Mouse (Mus musculus) hindbrain, embryonic 15.5 days (tissue): Measurements from ENCODE around the gene Plpp4. TPM values are rescaled to one million over a fixed set of nuclear protein-coding genes. Genes with fewer than 3 reads are reported as not detected.
A peak's percentile ranks its signal among the peaks of the same experiment; 100 is the strongest.

Experiments
- ATAC-seq: fragments of 200-750 bp; cut with Nextera tagmentation; 2 replicates; pipeline ENCODE4 v1.8.0; 2017; ENCODE audit warnings: low read depth, moderate number of reproducible peaks, moderate TSS enrichment; ENCODE audit not compliant: low FRiP score
- H3K27ac ChIP-seq: fragments of 300-500 bp; sonication (generic); replicated peaks from 2 replicates; pipeline ENCODE4 v1.5.1; 2015; ENCODE audit warnings: mild to moderate bottlenecking, inconsistent platforms
- H3K27me3 ChIP-seq: fragments of 300-500 bp; sonication (generic); 2 replicates; pipeline ENCODE4 v1.6.1; 2015; ENCODE audit warnings: control low read depth, inconsistent platforms
- H3K36me3 ChIP-seq: fragments of 300-500 bp; sonication (generic); 2 replicates; pipeline ENCODE4 v1.6.1; 2015; ENCODE audit warnings: control low read depth, inconsistent platforms
- H3K4me1 ChIP-seq: fragments of 300-500 bp; sonication (generic); replicated peaks from 2 replicates; pipeline ENCODE4 v1.6.1; 2015; ENCODE audit warnings: control low read depth, inconsistent platforms
- H3K4me2 ChIP-seq: fragments of 300-500 bp; sonication (generic); 2 replicates; pipeline ENCODE4 v1.6.1; 2015; ENCODE audit warnings: moderate library complexity, mild to moderate bottlenecking, inconsistent platforms
- H3K4me3 ChIP-seq: fragments of 300-500 bp; sonication (generic); 2 replicates; pipeline ENCODE4 v1.5.1; 2015; ENCODE audit warnings: mild to moderate bottlenecking, inconsistent platforms
- H3K9ac ChIP-seq: fragments of 300-500 bp; sonication (generic); 2 replicates; pipeline ENCODE4 v1.6.1; 2015; ENCODE audit warnings: inconsistent platforms
- H3K9me3 ChIP-seq: fragments of 300-500 bp; sonication (generic); 2 replicates; pipeline ENCODE4 v1.6.1; 2016; ENCODE audit warnings: control low read depth, inconsistent platforms
- WGBS: fragments of 180-500 bp; shearing (Covaris S2); methylation state at CpG from one replicate; pipeline ENCODE4 v1.1.7; 2015; 5-methylcytosine and 5-hydroxymethylcytosine counted together
- polyA plus RNA-seq: library from polyadenylated mRNA; unstranded; fragments of >200 nt; fragmentation: Nextera tagmentation; extraction: Ambion mirVana; gene quantifications from 2 replicates; pipeline ENCODE4 v1.2.1, GENCODE M21; 2015

Gene Plpp4
- polyA plus RNA-seq, 1 experiment from 2014 or later, result 13.8 TPM

DNA sequence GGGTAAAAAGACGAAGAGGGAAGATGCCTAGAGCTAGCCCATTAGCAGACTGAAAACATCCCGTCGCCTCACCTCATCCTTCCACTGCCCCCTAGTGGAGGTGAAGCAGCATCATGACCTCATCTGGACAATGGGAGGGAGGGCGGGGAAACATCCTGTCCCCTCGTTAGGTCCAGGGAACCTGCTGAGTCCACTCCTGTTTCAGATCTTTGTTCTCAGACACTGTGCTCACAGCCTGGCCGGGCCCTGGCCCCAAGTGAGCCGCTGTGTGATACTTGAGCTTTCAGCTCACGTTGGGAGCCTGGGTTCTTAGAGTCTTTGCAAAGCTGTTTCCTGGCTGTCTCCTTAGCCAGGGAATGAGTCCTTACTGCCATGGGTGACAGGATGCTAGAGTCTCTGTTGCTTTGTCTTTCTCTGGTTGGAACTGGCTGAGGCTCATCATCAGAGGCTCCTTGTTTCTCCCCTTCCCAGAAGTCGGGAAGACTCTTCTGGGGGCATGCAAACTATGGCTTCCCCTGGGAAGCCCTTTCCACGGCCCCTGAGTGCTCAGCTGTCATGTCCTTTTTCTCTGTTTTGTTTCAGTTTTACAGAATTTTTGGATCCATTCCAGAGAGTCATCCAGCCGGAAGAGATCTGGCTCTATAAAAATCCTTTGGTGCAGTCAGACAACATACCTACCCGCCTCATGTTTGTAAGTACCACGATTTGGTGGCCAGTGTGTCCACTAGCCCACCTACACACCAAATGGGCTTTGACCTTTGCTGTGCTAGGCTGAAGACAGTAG is 50.4 kb downstream of the Plpp4 start:
- Histone ChIP-seq H3K9me3 (no peaks in the 10 kb centered on the region), H3K27me3 (no peaks in the 10 kb centered on the region), H3K4me1 (no peaks in the 10 kb centered on the region), H3K36me3 (no peaks in the 10 kb centered on the region), H3K4me2 (no peak overlapping the region), H3K4me3 (no peak overlapping the region), H3K9ac (no peak overlapping the region), H3K27ac (no peak overlapping the region)
- WGBS, result 24% methylated on average over 13 of the region's 13 CpGs
- ATAC-seq, result peak; percentile 30; the same call in 1 of the 2 replicates

- H3K27me3 ChIP-seq, result no peaks in the 10 kb centered on the region
- H3K27ac ChIP-seq, result no peak overlapping the region
- ATAC-seq, result no peak
- no peaks in the 10 kb centered on the region for H3K9me3 ChIP-seq
- H3K4me3 ChIP-seq, result no peak overlapping the region
- no peak overlapping the region for H3K9ac ChIP-seq
- no peaks in the 10 kb centered on the region for H3K36me3 ChIP-seq
- WGBS, result 62% methylated on average over 6 of the region's 6 CpGs
- H3K4me2 ChIP-seq, result no peak overlapping the region
- no peaks in the 10 kb centered on the region for H3K4me1 ChIP-seq
These were observed 51.8 kb downstream of the Plpp4 start for GRCm38 (mm10) chr7:129308661-129309060.

- no peaks in the 10 kb centered on the region for H3K4me1 ChIP-seq
- no peak for ATAC-seq
- 65% methylated on average over 6 of the region's 6 CpGs for WGBS
- no peak overlapping the region for H3K4me2 ChIP-seq
- no peak overlapping the region for H3K4me3 ChIP-seq
- H3K27me3 ChIP-seq, result no peaks in the 10 kb centered on the region
- no peaks in the 10 kb centered on the region for H3K9me3 ChIP-seq
- no peaks in the 10 kb centered on the region for H3K36me3 ChIP-seq
- H3K27ac ChIP-seq, result no peak overlapping the region
- no peak overlapping the region for H3K9ac ChIP-seq
These were observed 55.7 kb downstream of the Plpp4 start for GRCm38 (mm10) chr7:129312521-129312920.

- no peak overlapping the region for H3K27ac ChIP-seq
- WGBS, result 56% methylated on average over 2 of the region's 2 CpGs
These were observed 57.1 kb downstream of the Plpp4 start for GRCm38 (mm10) chr7:129313969-129314368.

GRCm38 (mm10) chr7:129340096-129340495 is 83.3 kb downstream of the Plpp4 start:
- H3K4me3 ChIP-seq, result no peak overlapping the region
- no peak for ATAC-seq
- no peak overlapping the region for H3K9ac ChIP-seq
- H3K4me2 ChIP-seq, result no peak overlapping the region
- no peaks in the 10 kb centered on the region for H3K4me1 ChIP-seq
- H3K27me3 ChIP-seq, result no peaks in the 10 kb centered on the region
- H3K9me3 ChIP-seq, result 0 out of 2 replicates have a peak, but pooled peaks cover 3% of the 10 kb centered on the region
- H3K36me3 ChIP-seq, result no peaks in the 10 kb centered on the region
- H3K27ac ChIP-seq, result no peak overlapping the region
- WGBS, result 92% methylated on average over 3 of the region's 3 CpGs

More at GRCm38 (mm10) chr7:129313969-129314368, 57.1 kb downstream of the Plpp4 start:
- H3K4me2 ChIP-seq, result no peak overlapping the region
- no peaks in the 10 kb centered on the region for H3K4me1 ChIP-seq
- no peaks in the 10 kb centered on the region for H3K27me3 ChIP-seq
- H3K4me3 ChIP-seq, result no peak overlapping the region
- H3K9me3 ChIP-seq, result no peaks in the 10 kb centered on the region
- no peak for ATAC-seq
- no peak overlapping the region for H3K9ac ChIP-seq
- H3K36me3 ChIP-seq, result no peaks in the 10 kb centered on the region

GRCm38 (mm10) chr7:129355561-129355960 is 98.7 kb downstream of the Plpp4 start:
- no peak overlapping the region for H3K4me3 ChIP-seq
- no peak overlapping the region for H3K4me2 ChIP-seq
- no peak overlapping the region for H3K9ac ChIP-seq
- H3K36me3 ChIP-seq, result no peaks in the 10 kb centered on the region
- H3K4me1 ChIP-seq, result no peaks in the 10 kb centered on the region
- no peak overlapping the region for H3K27ac ChIP-seq
- 90% methylated on average over 2 of the region's 2 CpGs for WGBS
- no peaks in the 10 kb centered on the region for H3K9me3 ChIP-seq
- no peak for ATAC-seq
- no peaks in the 10 kb centered on the region for H3K27me3 ChIP-seq

GRCm38 (mm10) chr7:129375306-129375705 is 118.5 kb downstream of the Plpp4 start:
- no peaks in the 10 kb centered on the region for H3K36me3 ChIP-seq
- 97% methylated on average over 1 of the region's 1 CpGs for WGBS
- no peaks in the 10 kb centered on the region for H3K9me3 ChIP-seq
- no peaks in the 10 kb centered on the region for H3K27me3 ChIP-seq
- H3K27ac ChIP-seq, result no peak overlapping the region
- no peak overlapping the region for H3K4me2 ChIP-seq
- ATAC-seq, result no peak
- no peaks in the 10 kb centered on the region for H3K4me1 ChIP-seq
- no peak overlapping the region for H3K9ac ChIP-seq
- no peak overlapping the region for H3K4me3 ChIP-seq

- 75% methylated on average over 3 of the region's 3 CpGs for WGBS
- no peak overlapping the region for H3K27ac ChIP-seq
- H3K9me3 ChIP-seq, result no peaks in the 10 kb centered on the region
- no peak overlapping the region for H3K4me3 ChIP-seq
- H3K27me3 ChIP-seq, result peaks cover 8% of the 10 kb centered on the region; the same call in 1 of the 2 replicates
- H3K9ac ChIP-seq, result no peak overlapping the region
- no peak for ATAC-seq
- H3K4me2 ChIP-seq, result no peak overlapping the region
- no peaks in the 10 kb centered on the region for H3K4me1 ChIP-seq
- H3K36me3 ChIP-seq, result no peaks in the 10 kb centered on the region
These were observed 128.3 kb downstream of the Plpp4 start for GRCm38 (mm10) chr7:129385149-129385548.

DNA sequence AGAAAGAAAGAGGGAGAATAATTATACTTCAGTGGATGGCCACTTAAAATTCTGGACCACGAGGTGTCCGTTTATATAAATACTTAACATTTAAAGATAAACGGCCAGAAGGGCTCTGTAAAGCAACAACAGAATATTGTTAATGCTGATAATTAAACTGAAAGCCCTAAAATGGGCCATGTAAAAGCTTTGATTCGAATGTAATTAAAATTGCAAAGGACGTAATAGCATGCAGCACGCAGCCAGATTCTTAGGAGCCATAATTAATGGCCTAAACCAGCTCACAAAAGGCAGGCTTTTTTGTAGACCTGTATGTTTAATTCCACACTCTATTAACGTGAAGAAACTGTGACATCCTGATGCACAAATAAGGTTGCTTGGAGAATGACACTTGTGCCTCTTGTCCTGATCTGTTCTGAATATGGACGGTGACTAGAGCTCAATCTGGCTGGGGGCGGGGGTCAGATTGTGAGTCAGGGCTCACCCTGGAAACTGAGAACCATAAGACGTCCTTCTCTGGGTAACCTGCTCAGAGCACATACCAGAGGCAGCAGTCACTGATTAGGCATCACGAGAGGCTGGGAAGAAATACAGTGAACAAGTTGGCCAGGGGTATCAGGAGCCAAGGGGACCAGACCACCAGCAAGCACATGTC is 136.1 kb downstream of the Plpp4 start:
- Histone ChIP-seq H3K4me3 (no peak overlapping the region), H3K36me3 (no peaks in the 10 kb centered on the region), H3K4me1 (no peaks in the 10 kb centered on the region; the same call in 1 of the 2 replicates), H3K27me3 (peaks cover 13% of the 10 kb centered on the region), H3K9ac (no peak overlapping the region), H3K9me3 (no peaks in the 10 kb centered on the region), H3K4me2 (no peak overlapping the region), H3K27ac (no peak overlapping the region)
- no peak for ATAC-seq
- WGBS, result 40% methylated on average over 11 of the region's 11 CpGs

GRCm38 (mm10) chr7:129396561-129396960 is 139.7 kb downstream of the Plpp4 start:
- no peak overlapping the region for H3K27ac ChIP-seq
- WGBS, result 87% methylated on average over 5 of the region's 5 CpGs
- H3K4me2 ChIP-seq, result no peak overlapping the region
- no peaks in the 10 kb centered on the region for H3K9me3 ChIP-seq
- no peaks in the 10 kb centered on the region for H3K36me3 ChIP-seq
- no peak overlapping the region for H3K9ac ChIP-seq
- no peak for ATAC-seq
- 0 out of 2 replicates have a peak, but pooled peaks cover 4% of the 10 kb centered on the region for H3K27me3 ChIP-seq
- no peaks in the 10 kb centered on the region; the same call in 1 of the 2 replicates for H3K4me1 ChIP-seq
- no peak overlapping the region for H3K4me3 ChIP-seq

- Histone ChIP-seq H3K27me3 (0 out of 2 replicates have a peak, but pooled peaks cover 4% of the 10 kb centered on the region), H3K9ac (no peak overlapping the region), H3K4me1 (peaks cover 15% of the 10 kb centered on the region), H3K4me3 (no peak overlapping the region), H3K9me3 (no peaks in the 10 kb centered on the region), H3K27ac (no peak overlapping the region), H3K4me2 (no peak overlapping the region), H3K36me3 (no peaks in the 10 kb centered on the region)
- no peak for ATAC-seq
- 77% methylated on average over 7 of the region's 7 CpGs for WGBS
These were observed 142.2 kb downstream of the Plpp4 start for GRCm38 (mm10) chr7:129399071-129399470.

DNA sequence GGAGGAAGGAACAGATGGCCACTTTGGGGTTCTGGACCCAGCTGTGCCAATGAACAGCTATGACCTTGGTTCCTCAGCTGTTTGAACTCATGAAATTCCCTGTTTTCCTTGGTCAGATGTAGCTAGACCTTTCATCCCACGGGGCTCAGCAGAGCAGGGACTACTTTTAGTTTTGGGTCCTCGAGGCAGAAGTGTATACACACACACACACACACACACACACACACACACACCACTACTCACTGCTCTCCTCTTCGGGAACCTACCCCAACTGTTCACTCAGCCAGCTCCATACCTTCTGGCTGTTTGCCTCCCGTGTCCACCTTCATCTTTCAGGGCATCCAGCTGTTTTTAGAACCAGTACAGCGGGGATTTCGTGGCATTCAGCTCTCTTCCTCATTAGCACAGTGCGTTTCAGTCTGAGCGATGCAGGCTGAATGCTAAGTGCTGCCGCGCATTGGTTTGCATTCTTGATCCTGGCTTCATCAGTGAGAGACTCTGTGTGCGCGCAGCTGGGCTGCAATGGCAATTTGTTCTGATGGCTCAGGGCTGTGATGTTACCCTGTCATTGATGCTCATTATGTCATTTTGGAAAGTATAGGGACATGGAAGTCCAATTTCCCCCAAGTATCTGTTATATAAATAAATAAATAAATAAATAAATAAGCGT is 146.0 kb downstream of the Plpp4 start:
- no peak overlapping the region for H3K4me3 ChIP-seq
- WGBS, result 35% methylated on average over 13 of the region's 13 CpGs
- no peaks in the 10 kb centered on the region for H3K36me3 ChIP-seq
- no peak overlapping the region for H3K9ac ChIP-seq
- 0 out of 2 replicates have a peak, but pooled peaks cover under 1% of the 10 kb centered on the region for H3K27me3 ChIP-seq
- peak overlapping the region; percentile 28; the same call in 1 of the 2 replicates for H3K4me2 ChIP-seq
- H3K4me1 ChIP-seq, result peaks cover 25% of the 10 kb centered on the region
- peak; percentile 74 for ATAC-seq
- H3K9me3 ChIP-seq, result no peaks in the 10 kb centered on the region
- peak overlapping the region; percentile 55; the same call in 1 of the 2 replicates for H3K27ac ChIP-seq
